Mouse (Mus musculus): ENCODE data around the gene Rexo5. TPM values are rescaled to one million over a fixed set of nuclear protein-coding genes. Genes with fewer than 3 reads are reported as not detected.

The Rexo5 gene
- polyA plus RNA-seq (2015; fragmentation: Nextera tagmentation; extraction: Ambion mirVana), result 22.8 and 23.9 TPM in 2 replicates

- peak; percentile 100 for ATAC-seq (ENCODE audit: borderline replicate concordance, extremely low read depth, low FRiP score, low TSS enrichment)
- Histone ChIP-seq H3K4me2 (peak within 1 kb of the TSS; percentile 78), H3K9me3 (no peaks in the 10 kb centered on the region), H3K36me3 (peaks cover 12% of the 10 kb centered on the region), H3K27me3 (no peaks in the 10 kb centered on the region), H3K27ac (peak within 1 kb of the TSS; percentile 81), H3K4me3 (peak within 1 kb of the TSS; percentile 73), H3K4me1 (peaks cover 15% of the 10 kb centered on the region), H3K9ac (peak within 1 kb of the TSS; percentile 79)
- WGBS, result under 1% methylated on average over 53 of the region's 53 CpGs
These were observed at the start of gene Rexo5, which contains the start of gene Eri2 for GRCm38 (mm10) chr7:119793586-119794250. Gene Rexo5, plus strand, starts transcription at chr7:119794006. Gene Eri2, minus strand, starts transcription at chr7:119794058.

- Histone ChIP-seq H3K27ac (no peak overlapping the region), H3K27me3 (no peaks in the 10 kb centered on the region), H3K36me3 (no peaks in the 10 kb centered on the region), H3K9me3 (no peaks in the 10 kb centered on the region), H3K4me2 (peak overlapping the region; percentile 43), H3K9ac (no peak overlapping the region), H3K4me1 (peaks cover 5% of the 10 kb centered on the region; the same call in 1 of the 2 replicates), H3K4me3 (peak overlapping the region; percentile 17; the same call in 1 of the 2 replicates)
- ATAC-seq (ENCODE audit: borderline replicate concordance, extremely low read depth, low FRiP score, low TSS enrichment), result no peak
- WGBS, result 6% methylated on average over 34 of the region's 34 CpGs
These were observed 49.5 kb upstream of the Rexo5 start for GRCm38 (mm10) chr7:119744321-119744720.

- no peak overlapping the region for H3K9ac ChIP-seq
- WGBS, result 49% methylated on average over 1 of the region's 1 CpGs
These were observed 47.9 kb upstream of the Rexo5 start for GRCm38 (mm10) chr7:119745869-119746268.

GRCm38 (mm10) chr7:119748761-119749160 lies 45.0 kb upstream of the Rexo5 start:
- Histone ChIP-seq H3K4me3 (no peak overlapping the region), H3K9me3 (no peaks in the 10 kb centered on the region), H3K4me1 (peaks cover 5% of the 10 kb centered on the region; the same call in 1 of the 2 replicates), H3K27me3 (no peaks in the 10 kb centered on the region), H3K9ac (no peak overlapping the region), H3K27ac (no peak overlapping the region), H3K36me3 (no peaks in the 10 kb centered on the region), H3K4me2 (no peak overlapping the region)
- no peak for ATAC-seq (ENCODE audit: borderline replicate concordance, extremely low read depth, low FRiP score, low TSS enrichment)
- 54% methylated on average over 1 of the region's 2 CpGs for WGBS

More at GRCm38 (mm10) chr7:119745869-119746268, 47.9 kb upstream of the Rexo5 start:
- peaks cover 5% of the 10 kb centered on the region; the same call in 1 of the 2 replicates for H3K4me1 ChIP-seq
- H3K27ac ChIP-seq, result no peak overlapping the region
- no peak for ATAC-seq (ENCODE audit: borderline replicate concordance, extremely low read depth, low FRiP score, low TSS enrichment)
- H3K4me3 ChIP-seq, result no peak overlapping the region
- H3K36me3 ChIP-seq, result no peaks in the 10 kb centered on the region
- no peaks in the 10 kb centered on the region for H3K9me3 ChIP-seq
- H3K27me3 ChIP-seq, result no peaks in the 10 kb centered on the region
- no peak overlapping the region for H3K4me2 ChIP-seq

GRCm38 (mm10) chr7:119749942-119750341 lies 43.9 kb upstream of the Rexo5 start:
- no peak overlapping the region for H3K4me2 ChIP-seq
- no peaks in the 10 kb centered on the region for H3K4me1 ChIP-seq
- 43% methylated on average over 2 of the region's 2 CpGs for WGBS
- H3K27me3 ChIP-seq, result no peaks in the 10 kb centered on the region
- no peaks in the 10 kb centered on the region for H3K9me3 ChIP-seq
- no peak overlapping the region for H3K27ac ChIP-seq
- H3K36me3 ChIP-seq, result no peaks in the 10 kb centered on the region
- no peak overlapping the region for H3K4me3 ChIP-seq
- ATAC-seq (ENCODE audit: borderline replicate concordance, extremely low read depth, low FRiP score, low TSS enrichment), result no peak
- no peak overlapping the region for H3K9ac ChIP-seq

- Histone ChIP-seq H3K27ac (no peak overlapping the region), H3K4me1 (no peaks in the 10 kb centered on the region), H3K36me3 (no peaks in the 10 kb centered on the region), H3K4me3 (no peak overlapping the region), H3K9me3 (no peaks in the 10 kb centered on the region), H3K9ac (no peak overlapping the region), H3K27me3 (no peaks in the 10 kb centered on the region), H3K4me2 (no peak overlapping the region)
- no peak for ATAC-seq (ENCODE audit: borderline replicate concordance, extremely low read depth, low FRiP score, low TSS enrichment)
- 88% methylated on average over 1 of the region's 1 CpGs for WGBS
These were observed 40.1 kb upstream of the Rexo5 start for GRCm38 (mm10) chr7:119753696-119754095.

GRCm38 (mm10) chr7:119760527-119760951 lies 33.3 kb upstream of the Rexo5 start, which contains the start of gene Acsm3:
Gene Acsm3, plus strand, starts transcription at chr7:119760923.
- no peak; the same call in 1 of the 2 replicates for ATAC-seq (ENCODE audit: borderline replicate concordance, extremely low read depth, low FRiP score, low TSS enrichment)
- Histone ChIP-seq H3K4me3 (no peak within 1 kb of the TSS), H3K9me3 (no peaks in the 10 kb centered on the region), H3K27me3 (no peaks in the 10 kb centered on the region), H3K4me2 (no peak within 1 kb of the TSS), H3K27ac (no peak within 1 kb of the TSS), H3K4me1 (no peaks in the 10 kb centered on the region), H3K36me3 (no peaks in the 10 kb centered on the region), H3K9ac (no peak within 1 kb of the TSS)
- WGBS, result 30% methylated on average over 11 of the region's 11 CpGs

- Histone ChIP-seq H3K4me1 (no peaks in the 10 kb centered on the region), H3K4me3 (no peak overlapping the region), H3K36me3 (no peaks in the 10 kb centered on the region), H3K9ac (no peak overlapping the region), H3K27ac (no peak overlapping the region), H3K9me3 (no peaks in the 10 kb centered on the region), H3K4me2 (no peak overlapping the region), H3K27me3 (no peaks in the 10 kb centered on the region)
- ATAC-seq (ENCODE audit: borderline replicate concordance, extremely low read depth, low FRiP score, low TSS enrichment), result no peak
- WGBS, result 30% methylated on average over 4 of the region's 4 CpGs
These were observed 31.6 kb upstream of the Rexo5 start for GRCm38 (mm10) chr7:119762166-119762697.

GRCm38 (mm10) chr7:119764377-119764776 lies 29.4 kb upstream of the Rexo5 start:
- no peak overlapping the region for H3K4me3 ChIP-seq
- no peak overlapping the region for H3K4me2 ChIP-seq
- H3K9ac ChIP-seq, result no peak overlapping the region
- no peaks in the 10 kb centered on the region for H3K27me3 ChIP-seq
- H3K36me3 ChIP-seq, result no peaks in the 10 kb centered on the region
- ATAC-seq (ENCODE audit: borderline replicate concordance, extremely low read depth, low FRiP score, low TSS enrichment), result no peak
- H3K27ac ChIP-seq, result no peak overlapping the region
- H3K9me3 ChIP-seq, result no peaks in the 10 kb centered on the region
- WGBS, result 90% methylated on average over 3 of the region's 3 CpGs
- no peaks in the 10 kb centered on the region for H3K4me1 ChIP-seq

- ATAC-seq (ENCODE audit: borderline replicate concordance, extremely low read depth, low FRiP score, low TSS enrichment), result no peak
- Histone ChIP-seq H3K4me2 (no peak overlapping the region), H3K27me3 (no peaks in the 10 kb centered on the region), H3K36me3 (no peaks in the 10 kb centered on the region), H3K27ac (no peak overlapping the region), H3K9me3 (no peaks in the 10 kb centered on the region), H3K4me3 (no peak overlapping the region), H3K9ac (no peak overlapping the region), H3K4me1 (no peaks in the 10 kb centered on the region)
- WGBS, result 70% methylated on average over 6 of the region's 6 CpGs
These were observed 26.8 kb upstream of the Rexo5 start for GRCm38 (mm10) chr7:119766996-119767395.

- no peaks in the 10 kb centered on the region for H3K9me3 ChIP-seq
- WGBS, result 90% methylated on average over 8 of the region's 8 CpGs
- H3K36me3 ChIP-seq, result no peaks in the 10 kb centered on the region
- no peak overlapping the region for H3K4me3 ChIP-seq
- H3K4me2 ChIP-seq, result no peak overlapping the region
- H3K27ac ChIP-seq, result no peak overlapping the region
- ATAC-seq (ENCODE audit: borderline replicate concordance, extremely low read depth, low FRiP score, low TSS enrichment), result no peak
- no peak overlapping the region for H3K9ac ChIP-seq
- H3K27me3 ChIP-seq, result no peaks in the 10 kb centered on the region
- no peaks in the 10 kb centered on the region for H3K4me1 ChIP-seq
These were observed 23.9 kb upstream of the Rexo5 start for GRCm38 (mm10) chr7:119769895-119770294.

- H3K4me3 ChIP-seq, result no peak overlapping the region
- WGBS, result 99% methylated on average over 2 of the region's 2 CpGs
- no peaks in the 10 kb centered on the region for H3K4me1 ChIP-seq
- no peak overlapping the region for H3K27ac ChIP-seq
- no peaks in the 10 kb centered on the region for H3K27me3 ChIP-seq
- H3K9me3 ChIP-seq, result no peaks in the 10 kb centered on the region
- no peak overlapping the region for H3K9ac ChIP-seq
- ATAC-seq (ENCODE audit: borderline replicate concordance, extremely low read depth, low FRiP score, low TSS enrichment), result no peak
- peaks cover 40% of the 10 kb centered on the region for H3K36me3 ChIP-seq
- no peak overlapping the region for H3K4me2 ChIP-seq
These were observed 10.4 kb upstream of the Rexo5 start for GRCm38 (mm10) chr7:119783453-119783852.

Measured in lung, embryonic 15.5 days (tissue).